Mouse (Mus musculus) hindbrain, postnatal 0 days (tissue): Measurements from ENCODE around the gene Fat3. TPM values are rescaled to one million over a fixed set of nuclear protein-coding genes. Genes with fewer than 3 reads are reported as not detected.
A peak's percentile ranks its signal among the peaks of the same experiment; 100 is the strongest.

Experiments
- ATAC-seq: fragments of 200-750 bp; cut with Nextera tagmentation; 2 replicates; pipeline ENCODE4 v1.8.0; 2017; ENCODE audit warnings: mild to moderate bottlenecking, moderate TSS enrichment, moderate library complexity
- DNase-seq: peaks from one replicate; pipeline ENCODE4 v3.0.0-alpha.2; 2015; ENCODE audit warnings: low spot score
- H3K27ac ChIP-seq: fragments of 300-500 bp; sonication (generic); 2 replicates; pipeline ENCODE4 v1.5.1; 2014; ENCODE audit warnings: mild to moderate bottlenecking
- H3K27me3 ChIP-seq: fragments of 300-500 bp; sonication (generic); 2 replicates; pipeline ENCODE4 v1.6.1; 2014; ENCODE audit warnings: low read length, mixed read lengths; ENCODE audit not compliant: insufficient read depth
- H3K36me3 ChIP-seq: fragments of 300-500 bp; sonication (generic); 2 replicates; pipeline ENCODE4 v1.6.1; 2014; ENCODE audit warnings: low read length, mixed read lengths; ENCODE audit not compliant: insufficient read depth
- H3K4me1 ChIP-seq: fragments of 300-500 bp; sonication (generic); 2 replicates; pipeline ENCODE4 v1.6.1; 2014; ENCODE audit warnings: antibody characterized with exemption, low read length, mixed read lengths; ENCODE audit not compliant: insufficient read depth
- H3K4me2 ChIP-seq: fragments of 300-500 bp; sonication (generic); 2 replicates; pipeline ENCODE4 v1.6.1; 2014; ENCODE audit warnings: low read depth, mild to moderate bottlenecking, low read length, moderate library complexity, mixed read lengths
- H3K4me3 ChIP-seq: fragments of 300-500 bp; sonication (generic); 2 replicates; pipeline ENCODE4 v1.5.1; 2014; ENCODE audit warnings: low read length
- H3K9ac ChIP-seq: fragments of 300-500 bp; sonication (generic); replicated peaks from 2 replicates; pipeline ENCODE4 v1.6.1; 2014; ENCODE audit warnings: mild to moderate bottlenecking, low read length, moderate library complexity, mixed read lengths
- H3K9me3 ChIP-seq: fragments of 300-500 bp; sonication (generic); 2 replicates; pipeline ENCODE4 v1.6.1; 2016; ENCODE audit warnings: low read length, mixed read lengths
- CTCF ChIP-seq: IDR thresholded peaks from 2 replicates; pipeline ENCODE4 v1.5.1; 2016; ENCODE audit warnings: antibody characterized with exemption, control low read depth, low read depth
- WGBS: fragments of 180-500 bp; shearing (Covaris S2); extraction: QIAGEN DNeasy Blood & Tissue Kit; methylation state at CpG from one replicate; pipeline ENCODE4 v1.1.7; 2014; 5-methylcytosine and 5-hydroxymethylcytosine counted together
- polyA plus RNA-seq: library from polyadenylated mRNA; unstranded; fragments of >200 nt; fragmentation: Nextera tagmentation; extraction: Ambion mirVana; gene quantifications from 2 replicates; pipeline ENCODE4 v1.2.1, GENCODE M21; 2015
- total RNA-seq: library from RNA; depleted of rRNA; stranded (reverse); fragments of >200 nt; gene quantifications from 2 replicates; pipeline ENCODE4 v1.2.3, GENCODE M21; 2014; rRNA removed

The Fat3 gene
- total RNA-seq: 36.4 and 37.3 TPM in 2 replicates
- 4.4 and 4.7 TPM in 2 replicates for polyA plus RNA-seq

GRCm38 (mm10) chr9:16501186-16501711, at the start of gene Fat3:
Gene Fat3, minus strand, starts transcription at chr9:16501285.
- WGBS: under 1% methylated on average over 21 of the region's 21 CpGs
- H3K4me1 ChIP-seq: 0 out of 2 replicates have a peak, but pooled peaks cover 4% of the 10 kb centered on the region
- peak within 1 kb of the TSS; percentile 86 for H3K4me2 ChIP-seq
- no peaks in the 10 kb centered on the region for H3K27me3 ChIP-seq
- peak; percentile 47 for DNase-seq
- H3K9ac ChIP-seq: peak within 1 kb of the TSS; percentile 58
- H3K4me3 ChIP-seq: peak within 1 kb of the TSS; percentile 81
- H3K9me3 ChIP-seq: no peaks in the 10 kb centered on the region
- peak within 1 kb of the TSS; percentile 81 for H3K27ac ChIP-seq
- TF ChIP-seq CTCF: no peak
- H3K36me3 ChIP-seq: no peaks in the 10 kb centered on the region
- ATAC-seq: peak; percentile 1; the same call in 1 of the 2 replicates

GRCm38 (mm10) chr9:16532884-16533283, 31.8 kb upstream of the Fat3 start:
- no peak for DNase-seq
- Histone ChIP-seq H3K27me3 (no peaks in the 10 kb centered on the region), H3K36me3 (no peaks in the 10 kb centered on the region), H3K4me2 (no peak overlapping the region), H3K4me1 (no peaks in the 10 kb centered on the region), H3K9me3 (no peaks in the 10 kb centered on the region), H3K27ac (no peak overlapping the region), H3K9ac (no peak overlapping the region), H3K4me3 (no peak overlapping the region)
- no peak for TF ChIP-seq CTCF
- 45% methylated on average over 1 of the region's 1 CpGs for WGBS
- no peak for ATAC-seq

DNA sequence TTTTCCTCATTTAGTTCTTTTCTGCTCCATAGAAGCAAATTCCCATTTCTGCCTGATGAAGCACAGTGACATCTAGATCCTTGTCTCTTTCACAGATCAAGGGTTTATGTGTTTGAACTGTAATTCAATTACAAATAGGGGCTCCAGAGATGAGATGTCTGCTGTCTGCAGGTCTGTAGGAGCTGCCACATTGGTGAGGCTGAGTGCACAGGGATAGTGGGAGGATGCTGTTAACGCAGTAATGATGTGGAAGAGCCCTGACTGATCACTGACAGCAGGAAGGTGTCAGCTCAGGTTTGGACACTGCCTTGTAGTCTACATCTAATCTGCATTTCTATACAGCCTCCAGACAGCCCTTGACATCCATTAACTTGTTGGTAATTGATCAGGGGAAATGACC, 16.5 kb upstream of the Fat3 start:
- Histone ChIP-seq H3K27me3 (no peaks in the 10 kb centered on the region), H3K4me3 (no peak overlapping the region), H3K4me2 (no peak overlapping the region), H3K36me3 (no peaks in the 10 kb centered on the region), H3K27ac (no peak overlapping the region), H3K4me1 (no peaks in the 10 kb centered on the region), H3K9ac (no peak overlapping the region), H3K9me3 (no peaks in the 10 kb centered on the region)
- DNase-seq (no peak), ATAC-seq (no peak)
- 46% methylated on average over 1 of the region's 1 CpGs for WGBS
- no peak for TF ChIP-seq CTCF

DNA sequence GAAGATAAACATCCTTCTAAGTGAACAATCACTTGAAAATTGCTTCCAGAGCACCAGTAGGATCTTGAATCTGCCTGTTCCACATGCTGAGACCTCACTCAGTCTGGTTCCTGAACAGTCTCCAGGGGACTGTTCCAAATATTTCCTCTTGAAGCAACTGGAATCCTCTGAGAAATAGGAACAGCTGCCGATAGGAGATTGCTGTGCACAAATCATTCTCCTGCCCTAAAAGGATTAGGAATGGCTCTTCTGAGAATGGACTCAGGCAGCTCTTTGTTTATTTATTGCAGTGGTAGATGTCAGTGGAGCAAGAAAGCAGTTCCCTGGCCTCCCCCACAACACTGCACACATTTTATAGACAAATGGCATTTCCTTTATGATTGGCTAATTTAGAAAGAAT, 10.9 kb upstream of the Fat3 start:
- WGBS: 32% methylated on average over 1 of the region's 1 CpGs
- H3K27me3 ChIP-seq: no peaks in the 10 kb centered on the region
- H3K9me3 ChIP-seq: no peaks in the 10 kb centered on the region
- no peak overlapping the region for H3K27ac ChIP-seq
- no peaks in the 10 kb centered on the region for H3K36me3 ChIP-seq
- no peak for TF ChIP-seq CTCF
- H3K4me1 ChIP-seq: no peaks in the 10 kb centered on the region
- ATAC-seq: no peak
- H3K4me2 ChIP-seq: no peak overlapping the region
- H3K9ac ChIP-seq: no peak overlapping the region
- peak; percentile 30 for DNase-seq
- no peak overlapping the region for H3K4me3 ChIP-seq

DNA sequence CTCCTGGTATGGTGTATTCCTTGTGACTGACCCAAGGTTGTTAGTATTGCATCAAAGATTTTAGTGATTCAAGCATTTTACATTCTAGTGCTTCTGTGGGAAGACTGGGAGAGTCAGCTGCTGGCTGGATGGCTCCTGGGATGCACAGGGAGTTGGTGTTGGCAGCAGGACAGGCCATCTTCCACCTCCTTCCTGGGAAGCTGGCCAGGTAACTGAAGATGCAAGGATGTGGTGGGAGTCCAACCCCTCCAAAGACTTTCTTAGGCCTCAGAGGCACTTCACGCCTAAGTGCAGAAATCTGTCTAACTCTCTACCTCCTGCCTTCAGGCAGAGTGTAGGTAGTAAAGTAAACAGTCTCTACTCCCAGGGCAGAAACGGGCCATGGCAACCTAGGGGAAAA, 2.7 kb upstream of the Fat3 start:
- no peaks in the 10 kb centered on the region for H3K9me3 ChIP-seq
- 0 out of 2 replicates have a peak, but pooled peaks cover 4% of the 10 kb centered on the region for H3K4me1 ChIP-seq
- 62% methylated on average over 2 of the region's 2 CpGs for WGBS
- no peak overlapping the region for H3K9ac ChIP-seq
- no peak for DNase-seq
- no peak overlapping the region for H3K4me3 ChIP-seq
- H3K27me3 ChIP-seq: no peaks in the 10 kb centered on the region
- H3K27ac ChIP-seq: no peak overlapping the region
- no peak overlapping the region for H3K4me2 ChIP-seq
- H3K36me3 ChIP-seq: no peaks in the 10 kb centered on the region
- ATAC-seq: no peak
- no peak for TF ChIP-seq CTCF

GRCm38 (mm10) chr9:16502673-16503343, 1.7 kb upstream of the Fat3 start:
- Histone ChIP-seq H3K4me1 (0 out of 2 replicates have a peak, but pooled peaks cover 4% of the 10 kb centered on the region), H3K27ac (peak overlapping the region; percentile 81; the same call in 1 of the 2 replicates), H3K9me3 (no peaks in the 10 kb centered on the region), H3K36me3 (no peaks in the 10 kb centered on the region), H3K27me3 (no peaks in the 10 kb centered on the region), H3K4me2 (peak overlapping the region; percentile 86), H3K9ac (peak overlapping the region; percentile 58; the same call in 1 of the 2 replicates), H3K4me3 (peak overlapping the region; percentile 81)
- TF ChIP-seq CTCF: no peak
- DNase-seq: no peak
- ATAC-seq: no peak
- 13% methylated on average over 13 of the region's 13 CpGs for WGBS
